Mouse (Mus musculus) ES-Bruce4 (cell line): ENCODE data around the gene Tex14.

ENCODE experiments used
- CTCF ChIP-seq: IDR thresholded peaks from one replicate; pipeline ENCODE4 v1.8.1; 2011; ENCODE audit warnings: low read depth, low read length
- POLR2A ChIP-seq: IDR thresholded peaks from one replicate; pipeline ENCODE4 v1.8.1; 2011; ENCODE audit warnings: low read length; ENCODE audit not compliant: insufficient read depth

DNA sequence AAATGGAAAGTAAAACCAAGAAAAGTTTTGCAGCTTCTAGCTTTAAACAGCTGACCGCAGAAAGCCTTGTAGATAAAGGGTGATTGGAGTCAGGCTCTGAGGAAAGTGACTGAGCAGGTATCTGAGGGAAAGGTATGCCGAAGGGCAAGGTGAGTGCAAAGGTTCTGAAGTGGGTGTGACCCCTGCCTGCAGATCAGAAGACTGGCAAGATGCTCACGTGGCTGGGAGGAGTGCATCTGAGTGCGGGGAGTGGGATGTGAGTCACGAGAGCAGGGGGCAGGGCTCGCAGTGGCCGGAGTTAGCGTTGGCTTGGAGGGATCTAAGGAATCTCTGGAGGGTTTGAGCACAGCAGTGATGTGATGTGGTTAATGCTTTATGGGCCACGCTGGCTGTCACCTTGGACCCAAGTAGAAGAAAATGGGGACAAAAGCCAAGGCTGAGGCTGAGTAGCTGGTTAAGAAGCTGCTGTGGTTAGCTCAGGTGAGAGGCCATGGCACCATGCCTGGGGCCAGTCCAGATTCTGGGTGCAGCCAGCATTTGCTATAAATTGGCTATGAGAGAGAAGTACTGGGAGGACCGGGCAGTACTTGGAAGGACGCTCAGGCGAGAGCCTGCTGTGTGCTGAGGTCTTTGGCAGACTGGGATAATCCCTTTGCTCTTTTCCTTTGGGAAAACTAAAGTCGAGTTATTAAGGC lies 194.7 kb downstream of the Tex14 start:
- no peak for TF ChIP-seq CTCF
- no peak for TF ChIP-seq POLR2A
